Mouse (Mus musculus) MEL (cell line): ENCODE data around the gene Notch2. TPM values are rescaled to one million over a fixed set of nuclear protein-coding genes. Genes with fewer than 3 reads are reported as not detected.

ENCODE experiments used
- DNase-seq: peaks from one replicate; pipeline ENCODE4 v3.0.0; 2011; ENCODE audit warnings: low read depth, low spot score
- H3K27ac ChIP-seq: 2 replicates; pipeline ENCODE4 v1.5.1; 2012; ENCODE audit warnings: low read depth, mild to moderate bottlenecking, control low read depth, low read length, moderate library complexity; ENCODE audit not compliant: control insufficient read depth
- H3K27me3 ChIP-seq, 2 experiments: fragments of 150-350 bp in 1 of 2; sonication (generic) in 1 of 2; 2 replicates each; pipeline ENCODE4 v1.6.1; 2012; ENCODE audit warnings: low read length in 2 of 2, mild to moderate bottlenecking in 2 of 2, improper control_type of control experiment in 1 of 2, moderate library complexity in 1 of 2; ENCODE audit not compliant: insufficient read depth in 2 of 2, control insufficient read depth in 1 of 2
- H3K36me3 ChIP-seq, 2 experiments: 2 replicates each; pipeline ENCODE4 v1.6.1; 2012 to 2014; ENCODE audit warnings: low read length in 2 of 2, improper control_type of control experiment in 1 of 2, inconsistent platforms in 1 of 2, mild to moderate bottlenecking in 1 of 2; ENCODE audit not compliant: insufficient read depth in 2 of 2, control insufficient read depth in 1 of 2
- H3K4me1 ChIP-seq, 2 experiments: fragments of 150-350 bp in 1 of 2; sonication (generic) in 1 of 2; 2 replicates each; pipeline ENCODE4 v1.6.1; 2012; ENCODE audit warnings: low read length in 2 of 2, improper control_type of control experiment in 1 of 2, mild to moderate bottlenecking in 1 of 2; ENCODE audit not compliant: insufficient read depth in 2 of 2, control insufficient read depth in 1 of 2
- H3K4me3 ChIP-seq, 2 experiments: fragments of 150-350 bp in 1 of 2; sonication (generic) in 1 of 2; 2 replicates each; pipeline ENCODE4 v1.5.1; 2012; ENCODE audit warnings: low read depth in 2 of 2, low read length in 2 of 2, mild to moderate bottlenecking in 2 of 2, moderate library complexity in 2 of 2, control low read depth in 1 of 2, improper control_type of control experiment in 1 of 2; ENCODE audit not compliant: control insufficient read depth in 1 of 2, insufficient read depth in 1 of 2
- H3K79me2 ChIP-seq: 2 replicates; pipeline ENCODE4 v1.6.1; 2012; ENCODE audit warnings: mild to moderate bottlenecking, low read length, moderate library complexity; ENCODE audit not compliant: control insufficient read depth, poor library complexity, insufficient read depth
- H3K9ac ChIP-seq: 2 replicates; pipeline ENCODE4 v1.6.1; 2012; ENCODE audit warnings: low read depth, mild to moderate bottlenecking, control low read depth, low read length, moderate library complexity; ENCODE audit not compliant: control insufficient read depth, poor library complexity, severe bottlenecking
- H3K9me3 ChIP-seq: fragments of 150-350 bp; sonication (generic); replicated peaks from 2 replicates; pipeline ENCODE4 v1.6.1; 2012; ENCODE audit warnings: mild to moderate bottlenecking, low read length, improper control_type of control experiment, moderate library complexity; ENCODE audit not compliant: insufficient read depth
- CHD1 ChIP-seq: IDR thresholded peaks from 2 replicates; pipeline ENCODE4 v1.6.1; 2012; ENCODE audit warnings: low read depth, mild to moderate bottlenecking, inconsistent platforms, low read length, improper control_type of control experiment
- CTCF ChIP-seq, 3 experiments: IDR thresholded peaks in 2 of 3; conservative IDR thresholded peaks in 1 of 3; 2 replicates each; pipeline ENCODE4 v1.5.1; 2011 to 2012; ENCODE audit warnings: low read length in 3 of 3, low read depth in 2 of 3, mild to moderate bottlenecking in 2 of 3, improper control_type of control experiment in 1 of 3, inconsistent platforms in 1 of 3, mixed read lengths in 1 of 3, moderate library complexity in 1 of 3; ENCODE audit not compliant: control insufficient read depth in 1 of 3, insufficient read depth in 1 of 3, poor library complexity in 1 of 3, severe bottlenecking in 1 of 3
- E2F4 ChIP-seq: IDR thresholded peaks from 2 replicates; pipeline ENCODE4 v1.6.1; 2011; ENCODE audit warnings: low read depth, low read length, improper control_type of control experiment, borderline replicate concordance
- ELF1 ChIP-seq: IDR thresholded peaks from 2 replicates; pipeline ENCODE4 v1.6.1; 2014; ENCODE audit warnings: low read depth, mild to moderate bottlenecking, inconsistent platforms, low read length, improper control_type of control experiment, moderate library complexity
- GABPA ChIP-seq: IDR thresholded peaks from 2 replicates; pipeline ENCODE4 v1.6.1; 2012; ENCODE audit warnings: low read depth, mild to moderate bottlenecking, inconsistent platforms, low read length, improper control_type of control experiment, moderate library complexity
- JUND ChIP-seq: IDR thresholded peaks from 2 replicates; pipeline ENCODE4 v1.6.1; 2011; ENCODE audit warnings: low read depth, mild to moderate bottlenecking, improper control_type of control experiment, low read length
- MAX ChIP-seq: IDR thresholded peaks from 2 replicates; pipeline ENCODE4 v1.6.1; 2011; ENCODE audit warnings: low read length, improper control_type of control experiment
- MAZ ChIP-seq: IDR thresholded peaks from 2 replicates; pipeline ENCODE4 v1.6.1; 2012; ENCODE audit warnings: low read depth, mild to moderate bottlenecking, inconsistent platforms, low read length, improper control_type of control experiment
- MYC ChIP-seq: IDR thresholded peaks from 2 replicates; pipeline ENCODE4 v1.6.1; 2011; ENCODE audit warnings: low read depth, mild to moderate bottlenecking, low read length, improper control_type of control experiment, moderate library complexity
- NELFE ChIP-seq: IDR thresholded peaks from 2 replicates; pipeline ENCODE4 v1.6.1; 2011; ENCODE audit warnings: low read depth, low read length, improper control_type of control experiment
- POLR2A ChIP-seq, 2 experiments: IDR thresholded peaks; 2 replicates each; pipeline ENCODE4 v1.6.1; 2011 to 2012; ENCODE audit warnings: low read length in 2 of 2, mild to moderate bottlenecking in 2 of 2, control low read depth in 1 of 2, improper control_type of control experiment in 1 of 2, low read depth in 1 of 2, moderate library complexity in 1 of 2; ENCODE audit not compliant: control insufficient read depth in 1 of 2, insufficient read depth in 1 of 2, poor library complexity in 1 of 2
- POLR2AphosphoS2 ChIP-seq: IDR thresholded peaks from 2 replicates; pipeline ENCODE4 v1.6.1; 2011; ENCODE audit warnings: low read length, improper control_type of control experiment
- POLR2AphosphoS5 ChIP-seq: IDR thresholded peaks from 2 replicates; pipeline ENCODE4 v1.6.1; 2012; ENCODE audit warnings: low read depth, borderline replicate concordance, mild to moderate bottlenecking, inconsistent platforms, low read length, moderate library complexity, mixed read lengths
- RAD21 ChIP-seq: IDR thresholded peaks from 2 replicates; pipeline ENCODE4 v1.6.1; 2011; ENCODE audit warnings: mild to moderate bottlenecking, low read depth, low read length, improper control_type of control experiment
- SIN3A ChIP-seq: IDR thresholded peaks from 2 replicates; pipeline ENCODE4 v1.6.1; 2012; ENCODE audit warnings: low read length, improper control_type of control experiment, inconsistent platforms
- TAL1 ChIP-seq: IDR thresholded peaks from 2 replicates; pipeline ENCODE4 v1.6.1; 2012; ENCODE audit warnings: mild to moderate bottlenecking, inconsistent platforms, low read length, moderate library complexity, mixed read lengths
- TBP ChIP-seq: IDR thresholded peaks from 2 replicates; pipeline ENCODE4 v1.8.0; 2011; ENCODE audit warnings: low read depth, low read length, improper control_type of control experiment
- TCF12 ChIP-seq: IDR thresholded peaks from 2 replicates; pipeline ENCODE4 v1.6.1; 2014; ENCODE audit warnings: low read depth, mild to moderate bottlenecking, inconsistent platforms, low read length, improper control_type of control experiment, moderate library complexity
- USF1 ChIP-seq: IDR thresholded peaks from 2 replicates; pipeline ENCODE4 v1.6.1; 2014; ENCODE audit warnings: low read depth, mild to moderate bottlenecking, inconsistent platforms, low read length, improper control_type of control experiment, moderate library complexity
- ZC3H11A ChIP-seq: IDR thresholded peaks from 2 replicates; pipeline ENCODE4 v1.6.1; 2012; ENCODE audit warnings: low read depth, mild to moderate bottlenecking, inconsistent platforms, low read length, improper control_type of control experiment
- ZMIZ1 ChIP-seq: IDR thresholded peaks from 2 replicates; pipeline ENCODE4 v1.6.1; 2012; ENCODE audit warnings: low read depth, mild to moderate bottlenecking, inconsistent platforms, low read length, improper control_type of control experiment, moderate library complexity
- polyA plus RNA-seq, 2 experiments: library from polyadenylated mRNA; stranded (reverse) in 1 of 2; unstranded in 1 of 2; fragments of >175 nt in 1 of 2; fragments of >200 nt in 1 of 2; gene quantifications; 2 replicates each; pipeline versions ENCODE4 v1.2.1 to v1.2.4; 2012; ENCODE audit warnings: low replicate concordance in 2 of 2, low read depth in 1 of 2; ENCODE audit not compliant: insufficient read length in 2 of 2, insufficient read depth in 1 of 2, missing spikeins in 1 of 2
- total RNA-seq: library from RNA; depleted of rRNA; stranded (reverse); fragments of 300-350 nt; gene quantifications from 2 replicates; pipeline ENCODE4 v1.2.3, GENCODE M21; 2012

Notch2 gene
- total and polyA plus RNA-seq, 3 experiments, result 16.2 to 36.6 (median 16.6) TPM

GRCm38 (mm10) chr3:98028072-98028471 lies 14.7 kb downstream of the Notch2 start:
- Histone ChIP-seq H3K27me3 (no peaks in the 10 kb centered on the region), H3K4me1 (peaks cover 22 to 30% of the 10 kb centered on the region in 2 experiments), H3K9ac (no peak overlapping the region), H3K36me3 (peaks cover 0 to 33% of the 10 kb centered on the region in 2 experiments; a peak in 2 of 4 replicates), H3K4me3 (no peak overlapping the region), H3K9me3 (no peaks in the 10 kb centered on the region), H3K79me2 (peaks cover 28% of the 10 kb centered on the region), H3K27ac (no peak overlapping the region)
- no peak for DNase-seq
- TF ChIP-seq TBP (no peak), ZMIZ1 (no peak), NELFE (no peak), JUND (no peak), ZC3H11A (no peak), TAL1 (no peak)

GRCm38 (mm10) chr3:98028936-98029335 lies 15.6 kb downstream of the Notch2 start:
- no peak overlapping the region for H3K9ac ChIP-seq
- no peak for DNase-seq
- TF ChIP-seq SIN3A, result no peak
- no peak for TF ChIP-seq ELF1
- no peak for TF ChIP-seq CHD1
- TF ChIP-seq TCF12, result no peak
- TF ChIP-seq MAZ, result no peak
- TF ChIP-seq USF1, result no peak
- TF ChIP-seq CTCF (IDR thresholded peaks at IDR 0.05 in 2 of 3, conservative IDR thresholded peaks at IDR 0.05 in 1 of 3; ENCODE audit: control insufficient read depth in 1 of 3, insufficient read depth in 1 of 3, low read depth in 2 of 3, low read length in 3 of 3, poor library complexity in 1 of 3, severe bottlenecking in 1 of 3), result no peak
- TF ChIP-seq E2F4, result no peak
- TF ChIP-seq RAD21, result no peak
- no peak for TF ChIP-seq POLR2AphosphoS5
- TF ChIP-seq GABPA, result no peak
- no peak for TF ChIP-seq POLR2AphosphoS2
- no peak for TF ChIP-seq MAX
- TF ChIP-seq MYC, result no peak
- no peak for TF ChIP-seq ZMIZ1
- no peak for TF ChIP-seq POLR2A (IDR thresholded peaks at IDR 0.05; ENCODE audit: control insufficient read depth in 1 of 2, insufficient read depth in 1 of 2, low read depth in 1 of 2, low read length in 2 of 2, poor library complexity in 1 of 2)
- H3K79me2 ChIP-seq, result peaks cover 28% of the 10 kb centered on the region
- no peaks in the 10 kb centered on the region for H3K9me3 ChIP-seq
- H3K36me3 ChIP-seq, result peaks cover 0 to 41% of the 10 kb centered on the region in 2 experiments; a peak in 2 of 4 replicates
- no peak overlapping the region for H3K4me3 ChIP-seq
- H3K27me3 ChIP-seq, result no peaks in the 10 kb centered on the region
- peaks cover 30 to 39% of the 10 kb centered on the region in 2 experiments for H3K4me1 ChIP-seq
- H3K27ac ChIP-seq, result no peak overlapping the region
